Mouse (Mus musculus) mesoderm, embryonic 11.5 days (tissue): ENCODE measurements around the gene Adcy5.

Experiments used
- DNase-seq: peaks from one replicate; pipeline ENCODE4 v3.0.0-alpha.2; 2012; ENCODE audit warnings: low read depth, low spot score

Gene Adcy5

DNA sequence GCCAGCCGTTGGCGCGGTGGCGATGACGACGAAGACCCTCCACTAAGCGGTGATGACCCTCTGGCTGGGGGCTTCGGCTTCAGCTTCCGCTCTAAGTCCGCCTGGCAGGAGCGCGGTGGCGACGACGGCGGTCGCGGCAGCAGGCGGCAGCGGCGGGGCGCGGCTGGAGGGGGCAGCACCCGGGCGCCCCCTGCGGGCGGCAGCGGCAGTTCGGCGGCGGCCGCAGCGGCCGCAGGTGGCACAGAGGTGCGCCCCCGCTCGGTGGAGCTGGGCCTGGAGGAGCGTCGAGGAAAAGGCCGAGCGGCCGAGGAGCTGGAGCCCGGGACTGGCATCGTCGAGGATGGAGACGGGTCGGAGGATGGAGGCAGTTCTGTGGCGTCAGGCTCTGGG is 1.6 kb downstream of the Adcy5 start:
- peak; percentile 67 for DNase-seq

DNA sequence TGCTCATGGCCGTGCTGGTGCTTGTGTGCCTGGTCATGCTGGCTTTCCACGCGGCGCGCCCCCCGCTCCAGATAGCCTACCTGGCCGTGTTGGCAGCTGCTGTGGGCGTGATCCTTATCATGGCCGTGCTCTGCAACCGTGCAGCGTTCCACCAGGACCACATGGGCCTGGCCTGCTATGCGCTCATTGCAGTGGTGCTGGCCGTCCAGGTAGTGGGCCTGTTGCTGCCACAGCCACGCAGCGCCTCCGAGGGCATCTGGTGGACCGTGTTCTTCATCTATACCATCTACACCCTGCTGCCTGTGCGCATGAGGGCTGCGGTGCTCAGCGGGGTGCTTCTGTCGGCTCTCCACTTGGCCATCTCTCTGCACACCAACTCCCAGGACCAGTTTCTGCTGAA is 2.2 kb downstream of the Adcy5 start:
- DNase-seq = no peak

DNA sequence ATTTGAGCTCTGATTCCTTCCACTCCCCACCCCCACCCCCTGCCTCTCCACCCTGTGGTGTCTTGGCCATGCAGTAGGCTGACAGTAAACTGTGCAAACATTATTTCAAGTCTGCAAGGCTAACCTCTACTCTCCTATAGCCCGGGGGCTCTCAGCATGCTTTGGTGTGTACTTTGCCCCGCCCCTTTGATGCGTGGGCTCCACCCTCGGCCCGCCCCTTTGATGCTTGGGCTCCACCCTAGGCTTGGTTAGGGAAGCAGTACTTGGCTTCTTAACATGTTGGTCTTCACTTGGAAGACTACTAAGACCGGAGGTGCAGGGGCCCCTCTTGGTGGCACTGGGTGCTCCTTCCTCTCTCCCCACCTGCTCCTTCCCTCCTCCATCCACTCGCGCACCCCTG is 4.9 kb downstream of the Adcy5 start:
- DNase-seq = no peak

DNA sequence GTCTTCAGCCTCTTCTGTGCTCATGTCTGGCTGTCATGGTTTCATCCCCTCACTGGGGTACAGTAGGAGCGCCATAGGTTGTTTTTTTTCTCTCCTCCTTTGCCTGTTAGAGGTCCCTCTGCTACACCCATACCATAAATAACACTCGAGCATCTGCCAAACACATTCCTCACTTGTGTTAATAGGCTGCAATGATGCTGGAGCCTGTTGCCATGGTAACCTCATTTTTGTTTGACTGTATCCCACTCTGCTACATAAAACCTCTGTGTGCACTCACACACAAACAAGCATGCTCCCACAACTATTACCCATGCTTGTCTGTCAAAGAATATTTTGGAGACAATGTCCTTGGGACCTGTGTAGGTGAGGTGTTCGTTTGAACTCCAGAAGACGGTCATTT is 5.3 kb downstream of the Adcy5 start:
- peak; percentile 30 for DNase-seq

DNA sequence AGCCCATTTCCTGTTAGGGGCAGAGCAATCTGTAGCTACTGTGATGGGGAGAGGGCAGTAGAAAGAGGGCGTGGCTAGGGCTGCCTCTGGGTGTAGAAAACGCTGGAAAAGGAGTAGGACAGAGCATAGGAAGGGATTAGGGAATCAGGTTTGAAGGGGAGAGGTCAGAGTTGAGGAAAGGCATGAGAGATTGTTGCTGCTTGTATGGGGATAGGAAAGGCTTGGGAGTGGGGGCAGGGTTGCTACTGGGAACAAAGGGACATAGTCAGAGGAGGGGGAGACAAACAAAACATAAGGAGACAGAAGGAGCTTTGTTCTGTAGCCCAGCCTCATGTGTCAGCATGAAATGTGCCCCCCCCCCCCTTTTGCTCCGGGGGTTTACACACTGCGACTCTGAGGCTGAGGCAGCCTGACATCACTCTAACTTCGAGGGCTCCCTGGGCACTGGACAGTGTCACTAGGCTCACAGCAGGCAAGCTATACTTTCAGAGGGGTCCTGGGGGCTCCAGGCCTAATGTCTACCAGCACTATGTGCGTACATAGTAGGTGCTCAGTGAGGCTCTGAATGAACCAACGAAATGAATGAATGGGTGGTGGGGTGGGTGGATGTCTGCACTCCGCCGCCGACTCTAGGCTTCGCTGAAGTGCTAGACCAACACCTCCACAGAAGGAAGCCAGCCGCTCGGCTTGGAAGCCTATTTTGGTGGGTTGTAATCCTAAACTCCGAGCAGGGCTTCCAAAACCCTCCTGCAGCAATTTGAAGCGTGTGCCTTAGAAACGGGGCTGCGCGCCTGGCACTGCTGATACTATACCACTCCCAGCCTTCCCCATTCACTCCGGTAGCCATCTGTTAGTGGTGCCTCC is 9.9 kb downstream of the Adcy5 start:
- peak; percentile 76 for DNase-seq

DNA sequence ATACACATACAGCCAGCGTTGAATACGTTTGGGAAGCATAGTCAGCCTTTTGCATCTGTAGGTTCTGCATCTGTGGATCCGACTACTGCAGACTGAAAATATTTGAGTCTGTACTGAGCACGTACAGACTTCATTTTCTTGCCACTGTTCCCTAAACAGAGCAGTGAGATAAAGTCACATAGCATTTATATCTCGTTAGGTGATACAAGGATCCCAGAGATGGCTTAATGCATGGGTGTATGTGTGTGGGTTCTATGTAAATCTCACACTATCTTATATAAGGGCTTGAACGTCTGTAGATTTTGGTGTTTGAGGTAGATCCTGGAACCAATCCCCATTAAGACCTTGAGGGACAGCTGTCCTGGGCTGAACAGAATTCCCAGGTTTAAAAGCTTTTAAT is 10.7 kb downstream of the Adcy5 start:
- DNase-seq = no peak

DNA sequence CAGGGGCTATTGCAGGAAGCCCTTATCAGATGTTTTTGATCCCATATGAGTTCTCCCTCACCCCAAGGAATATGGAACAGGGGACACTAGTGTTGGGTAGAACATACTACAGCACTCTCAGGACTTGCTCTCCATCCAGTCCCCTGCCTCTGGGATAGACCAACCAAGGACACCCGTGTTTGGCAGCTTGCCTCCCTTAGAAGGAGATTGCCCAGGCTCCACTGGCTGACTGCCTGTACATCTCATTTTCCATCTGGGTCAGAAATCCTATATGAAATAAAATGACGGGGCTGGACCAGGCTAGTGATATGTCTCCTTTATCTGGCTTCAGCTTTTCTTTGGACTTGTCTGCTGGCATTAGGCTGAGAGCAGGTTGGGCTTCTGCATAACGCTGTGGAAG is 11.1 kb downstream of the Adcy5 start:
- DNase-seq = no peak

DNA sequence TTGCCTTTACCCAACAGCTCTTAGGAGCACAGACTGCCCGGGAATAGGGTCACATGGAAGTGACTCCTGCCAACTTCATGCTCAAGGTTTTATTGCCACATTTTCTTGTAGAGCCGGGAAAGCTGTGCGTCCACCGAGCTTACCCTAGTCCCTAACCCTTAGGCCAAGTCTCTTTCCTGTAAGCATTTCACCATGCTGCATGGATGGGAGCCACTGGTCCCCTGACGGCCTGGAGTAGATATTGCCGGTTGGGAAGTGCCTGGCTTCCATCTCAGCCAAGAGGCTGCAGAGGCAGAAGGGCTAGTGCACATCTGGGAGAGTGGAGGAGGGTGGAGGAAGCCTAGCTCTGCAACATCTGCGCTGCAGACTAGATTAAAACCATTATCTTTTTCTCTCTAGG is 14.8 kb downstream of the Adcy5 start:
- no peak for DNase-seq

DNA sequence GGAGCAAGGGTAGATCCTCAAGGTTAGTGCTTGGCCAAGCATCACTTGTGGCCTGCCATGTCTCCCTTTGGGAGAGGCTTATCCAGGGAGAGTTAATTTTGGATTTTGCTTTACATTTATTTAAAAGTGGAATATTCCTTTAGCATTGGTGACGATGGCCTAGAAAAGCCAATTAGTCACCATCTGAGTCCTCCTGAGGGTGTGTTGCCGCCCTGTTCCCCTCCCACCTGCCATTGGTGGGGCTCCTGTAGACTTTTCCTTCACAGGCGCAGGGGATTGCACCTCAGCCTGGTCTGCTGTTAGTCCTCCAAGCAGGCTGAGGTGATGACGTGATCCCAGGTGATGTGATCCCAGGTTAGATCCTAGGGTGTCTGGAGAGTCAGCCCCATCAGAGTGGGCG is 17.5 kb downstream of the Adcy5 start:
- DNase-seq = no peak

DNA sequence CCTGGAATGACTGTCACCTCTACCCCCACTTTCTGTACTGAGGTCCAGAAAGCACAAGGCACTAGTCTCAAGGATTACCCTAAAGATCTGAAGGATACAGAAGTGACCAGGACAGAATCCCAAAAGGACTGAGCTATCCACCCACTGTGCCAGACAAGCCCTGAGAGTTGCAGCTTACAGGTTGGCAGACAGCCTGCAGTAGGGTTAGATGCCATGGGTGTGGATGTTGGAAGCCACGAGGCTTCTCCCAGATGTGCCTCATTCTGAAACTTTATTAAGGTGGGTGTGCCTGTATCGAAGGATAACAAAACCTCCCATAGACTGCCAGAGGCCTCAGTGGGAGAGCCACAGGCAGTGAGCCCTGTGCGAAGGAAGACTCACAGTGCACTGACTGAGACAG is 23.8 kb downstream of the Adcy5 start:
- DNase-seq = no peak

DNA sequence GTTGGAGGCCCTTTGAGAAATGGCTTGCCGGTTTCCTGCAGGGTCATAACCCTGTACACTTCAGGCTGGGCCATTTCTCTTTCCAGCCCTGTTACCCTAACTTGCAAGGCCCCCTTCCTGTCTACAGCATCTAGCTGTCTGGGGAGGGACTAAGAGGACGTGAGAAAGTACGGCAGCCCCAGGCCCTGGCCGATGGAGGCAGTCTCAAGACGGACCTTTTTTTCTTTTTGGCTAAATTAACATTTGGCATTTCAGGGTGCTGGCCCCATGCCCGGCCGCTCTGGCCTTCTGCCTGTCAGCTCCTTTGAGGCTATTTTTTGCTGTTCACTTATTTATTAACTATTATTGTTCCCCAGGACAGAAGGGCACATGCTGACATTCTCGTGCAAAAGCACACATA is 24.4 kb downstream of the Adcy5 start:
- no peak for DNase-seq

DNA sequence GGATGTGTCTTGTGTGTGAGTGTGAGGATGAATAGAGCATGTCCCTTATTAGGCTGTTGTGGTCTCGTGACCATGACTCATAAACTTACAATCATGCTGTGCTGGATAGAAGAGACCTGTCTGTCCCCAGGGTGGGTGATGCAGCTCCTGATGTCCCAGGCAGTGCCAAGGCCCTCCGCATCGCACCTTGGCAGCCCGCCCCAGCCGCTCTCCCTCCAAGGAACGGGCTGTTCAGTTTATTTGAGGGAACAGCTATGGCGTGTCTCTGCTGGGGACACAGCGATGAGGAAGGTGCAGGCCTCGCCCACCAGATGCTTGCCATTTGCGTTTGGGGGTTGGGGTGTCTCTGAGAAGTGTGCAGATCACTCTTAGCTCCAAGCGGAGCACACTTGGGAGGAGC is 28.5 kb downstream of the Adcy5 start:
- DNase-seq = no peak

DNA sequence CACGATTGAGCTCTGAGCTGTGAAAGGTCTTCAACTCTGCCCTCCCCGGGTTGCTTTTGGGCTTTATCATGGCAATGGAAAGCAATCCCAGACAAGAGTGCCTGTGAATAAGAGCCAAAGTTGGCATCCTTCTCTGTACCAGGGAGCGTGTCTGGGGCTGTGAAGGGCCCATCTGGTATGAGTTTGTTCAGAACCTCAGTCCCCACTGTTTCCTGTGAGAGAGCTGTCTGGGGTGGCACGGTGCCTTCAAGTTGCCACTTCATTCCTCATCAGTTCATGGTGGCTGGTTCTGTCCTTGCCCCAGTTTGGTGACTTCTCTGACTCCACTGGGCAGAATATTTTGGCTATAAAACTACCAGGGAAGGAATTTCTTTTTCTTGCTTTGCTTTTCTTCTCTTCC is 33.4 kb downstream of the Adcy5 start:
- DNase-seq = no peak

DNA sequence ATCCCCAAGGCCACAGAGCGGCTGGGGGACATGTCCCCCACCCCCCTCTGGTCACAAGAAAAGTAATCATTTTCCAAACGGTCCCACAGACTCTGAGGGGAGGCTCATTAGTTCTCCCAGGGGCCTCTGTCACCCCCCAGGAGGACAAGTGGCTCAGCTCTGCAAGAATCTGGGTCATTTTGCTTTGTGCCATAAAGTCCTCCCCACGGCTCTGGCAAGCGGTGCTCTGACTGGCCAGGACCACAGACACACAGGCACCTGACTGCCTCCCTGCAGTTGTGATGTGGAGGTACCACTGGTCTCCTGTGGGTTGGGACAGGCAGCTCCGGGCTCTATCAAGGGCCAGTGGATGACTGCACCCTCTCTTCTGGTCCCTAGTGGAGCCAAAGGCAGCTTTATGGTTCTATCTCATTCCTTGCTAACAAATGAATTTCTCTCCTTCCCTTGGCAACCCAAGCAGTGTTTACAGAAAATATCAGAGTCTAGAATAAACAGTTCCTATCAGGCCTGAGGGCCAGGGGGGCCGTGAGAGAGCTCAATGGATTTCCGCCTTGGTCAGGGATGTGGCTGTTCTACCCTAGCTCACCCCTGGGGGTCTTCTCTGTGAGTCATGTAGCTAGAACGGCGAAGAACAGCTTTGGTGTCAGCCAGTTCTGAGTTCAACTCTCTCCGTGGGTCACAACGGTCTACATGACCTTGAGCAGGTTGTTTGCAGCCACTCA is 34.9 kb downstream of the Adcy5 start:
- no peak for DNase-seq

DNA sequence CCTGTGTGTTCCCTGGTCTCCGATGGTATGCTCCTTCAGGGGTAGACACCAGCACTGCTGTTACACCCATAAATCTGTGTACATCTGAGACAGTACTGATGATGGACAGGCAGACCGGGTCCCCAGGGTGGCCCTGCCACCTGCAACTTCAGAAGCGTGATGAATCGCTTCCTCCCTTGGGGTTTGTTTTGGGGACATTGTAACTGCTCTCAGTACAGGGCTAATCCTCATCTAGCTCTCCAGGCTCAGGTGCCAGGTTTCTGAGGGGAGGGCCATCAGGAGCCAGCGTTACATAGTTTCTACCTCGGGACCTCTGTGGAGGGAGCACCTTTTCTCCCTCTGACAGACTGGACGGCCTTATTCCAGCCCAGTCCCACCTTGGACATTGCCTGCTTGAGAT is 36.1 kb downstream of the Adcy5 start:
- DNase-seq = no peak

DNA sequence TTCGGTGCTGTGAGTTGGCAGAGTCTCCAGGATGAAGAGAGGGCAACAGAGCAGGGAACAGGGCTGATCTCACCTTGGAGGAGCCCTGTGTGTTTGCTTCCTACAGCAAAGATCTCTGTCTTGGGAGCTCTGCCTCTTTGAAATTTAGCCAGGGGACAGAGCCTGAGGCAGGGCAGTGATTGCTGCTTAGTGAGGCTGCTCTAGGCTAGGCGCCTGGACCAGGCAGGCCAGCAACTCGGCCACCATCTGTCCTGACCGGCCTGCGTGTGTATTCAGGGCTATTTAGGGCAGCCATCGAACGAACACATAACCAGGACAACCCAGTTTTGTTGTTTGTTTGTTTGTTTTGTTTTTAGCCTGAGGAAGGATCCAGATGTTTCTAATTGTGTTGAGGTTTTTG is 36.6 kb downstream of the Adcy5 start:
- DNase-seq = no peak

DNA sequence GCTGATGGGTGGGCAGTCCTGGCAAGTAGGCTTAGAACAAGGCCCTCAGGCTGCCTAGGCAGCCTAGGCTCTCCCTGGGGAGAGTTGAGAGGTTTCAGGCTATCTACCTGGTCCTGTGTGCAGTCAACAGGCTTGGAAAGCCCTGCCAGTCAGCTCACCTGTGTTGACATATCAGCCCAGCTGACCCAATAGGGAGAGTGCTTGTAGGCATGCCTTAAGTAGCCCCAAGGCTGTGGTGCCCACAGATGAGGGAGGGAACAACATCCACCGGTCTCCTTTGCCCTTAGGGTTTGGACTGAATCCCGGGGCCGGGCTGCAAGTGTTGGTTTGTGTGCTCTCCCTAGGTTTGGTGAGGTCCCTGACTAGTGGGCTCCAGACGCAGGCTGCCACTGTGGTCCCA is 37.8 kb downstream of the Adcy5 start:
- no peak for DNase-seq

DNA sequence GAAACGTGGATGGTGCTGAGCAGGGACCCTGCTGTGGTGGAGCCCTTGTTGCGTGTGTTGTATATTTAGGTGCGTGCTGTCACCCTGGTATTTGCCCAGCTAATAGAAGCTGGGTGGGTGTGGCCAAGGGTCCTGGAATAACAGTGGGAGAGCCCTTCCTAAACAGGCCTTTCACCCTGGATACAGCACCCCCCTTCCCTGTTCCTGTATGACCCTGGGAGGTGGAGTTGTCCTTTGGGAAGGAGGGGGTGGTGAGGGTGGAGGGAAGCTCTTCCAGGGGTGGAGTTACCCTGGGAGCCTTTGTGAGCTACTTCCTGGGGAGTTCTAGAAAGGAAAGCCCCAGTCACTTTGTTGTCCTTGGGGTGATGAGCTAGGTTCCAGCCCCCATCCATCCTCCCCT is 38.7 kb downstream of the Adcy5 start:
- no peak for DNase-seq

DNA sequence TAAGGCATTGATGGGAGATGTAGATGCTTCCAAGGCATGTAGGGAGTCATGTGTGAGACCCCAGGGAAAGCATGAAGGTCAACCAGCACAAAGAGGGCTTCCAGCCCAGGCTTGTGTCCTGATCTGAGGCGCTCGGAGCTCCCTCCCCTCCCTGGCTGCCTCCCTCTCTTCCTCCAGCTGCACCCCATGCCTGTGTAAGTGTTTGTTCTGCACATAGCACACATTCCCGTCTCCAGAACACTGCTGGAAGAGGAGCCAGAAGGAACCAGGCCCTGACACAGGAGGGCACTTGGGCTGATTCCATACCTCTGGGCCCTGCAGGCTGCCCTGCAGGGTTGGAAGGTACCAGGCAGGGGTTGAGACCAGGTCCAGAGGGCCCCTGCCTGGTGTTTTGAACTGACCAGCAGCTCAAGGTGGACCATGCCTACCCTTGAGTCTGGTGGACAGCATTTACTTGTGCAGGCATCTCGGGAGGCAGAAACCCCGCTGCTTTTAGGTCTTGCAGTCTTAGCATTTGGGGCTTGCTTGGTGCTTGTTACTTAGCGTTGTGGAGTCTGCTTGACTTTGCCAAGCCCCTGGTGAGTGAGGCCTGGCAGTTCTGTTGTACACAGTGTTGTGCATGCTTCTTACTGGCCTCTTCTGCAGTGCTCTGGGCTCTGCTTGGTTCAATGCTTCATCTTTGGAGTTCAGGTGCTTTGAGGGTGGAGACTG is 45.2 kb downstream of the Adcy5 start:
- DNase-seq = peak; percentile 32

DNA sequence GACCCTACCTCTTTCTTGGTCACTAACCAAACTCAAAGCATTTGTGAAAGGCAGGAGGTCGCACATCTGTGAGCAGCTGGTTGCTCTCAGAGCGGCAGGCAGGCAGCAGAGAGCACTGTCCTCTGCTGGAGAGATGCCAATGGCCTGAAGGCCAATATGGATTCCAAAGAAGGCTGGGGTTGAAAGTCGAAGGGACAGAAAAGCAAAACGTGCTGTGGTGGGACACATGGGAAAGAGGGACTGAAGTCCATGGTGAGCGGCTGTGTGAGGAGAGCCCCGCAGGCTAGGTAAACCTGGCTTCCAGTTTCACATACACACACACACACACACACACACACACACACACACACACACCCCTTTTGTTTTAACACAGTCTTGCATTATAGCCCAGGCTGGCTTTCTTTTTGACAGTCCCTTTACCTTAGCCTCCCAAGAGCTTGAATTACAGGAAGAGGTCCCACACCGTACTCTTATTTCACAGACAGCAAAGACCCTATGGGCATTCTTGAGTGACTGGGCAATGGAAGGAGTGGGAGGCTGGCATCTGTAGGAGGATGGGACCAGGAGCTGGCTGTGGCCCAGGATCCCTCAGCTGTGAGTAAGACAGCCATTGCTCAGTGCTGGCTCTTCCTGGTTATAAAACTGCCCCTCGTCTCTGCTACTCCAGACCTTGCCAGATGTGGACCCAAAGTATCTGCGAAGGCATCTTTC is 45.9 kb downstream of the Adcy5 start:
- no peak for DNase-seq

DNA sequence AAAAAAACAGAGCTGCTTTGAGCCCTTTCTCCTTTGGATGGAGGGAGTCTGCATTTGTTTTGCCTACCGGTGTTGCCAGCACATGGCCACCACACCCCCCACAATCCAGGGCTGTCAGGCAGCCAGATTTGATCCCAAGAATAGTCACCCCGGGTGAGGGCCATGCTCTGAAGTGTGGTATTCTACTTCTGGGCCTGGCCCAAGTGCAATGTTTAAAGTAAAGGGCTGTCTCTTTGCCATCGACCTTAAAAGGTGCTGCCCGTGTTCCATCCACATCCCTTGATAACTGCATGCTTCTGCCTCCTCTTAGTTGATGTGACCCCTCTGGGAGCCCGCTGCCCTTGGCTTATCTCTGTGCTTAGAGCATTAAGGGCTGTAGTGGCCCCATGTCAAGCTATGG is 46.6 kb downstream of the Adcy5 start:
- no peak for DNase-seq

DNA sequence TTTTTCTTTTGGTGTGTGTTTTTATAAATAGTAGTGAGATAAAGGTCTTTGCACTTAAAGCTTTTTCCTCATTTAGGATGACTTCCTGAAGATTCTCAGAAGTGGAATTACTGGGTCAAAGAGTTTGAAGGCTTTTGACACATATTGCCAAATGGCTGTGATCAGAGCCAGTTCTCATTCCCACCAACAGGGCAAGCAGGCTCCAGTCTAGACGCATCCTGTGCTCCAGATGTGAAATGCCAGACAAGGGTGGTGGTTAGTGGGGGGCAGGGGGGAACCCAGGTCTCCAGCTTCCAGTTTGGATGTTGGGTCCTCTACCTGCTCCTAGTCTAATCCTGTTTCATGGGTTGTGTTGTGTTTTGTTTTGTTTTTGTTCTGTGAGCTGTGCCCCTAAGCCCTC is 48.8 kb downstream of the Adcy5 start:
- no peak for DNase-seq
